Mouse (Mus musculus): ENCODE data around the gene Chst1.

- TF ChIP-seq NRF1 (IDR thresholded peaks at IDR 0.05; ENCODE audit: low read depth, low read length): no peak
- no peak for TF ChIP-seq ELF1 (IDR thresholded peaks at IDR 0.05; ENCODE audit: low read depth, low read length)
- TF ChIP-seq SMC3 (IDR thresholded peaks at IDR 0.05; ENCODE audit: low read depth, low read length): no peak
- no peak for TF ChIP-seq POLR2A (IDR thresholded peaks at IDR 0.05; ENCODE audit: low read depth, low read length)
- TF ChIP-seq UBTF (IDR thresholded peaks at IDR 0.05; ENCODE audit: low read depth, low read length): no peak
- no peak for TF ChIP-seq ETS1 (conservative IDR thresholded peaks at IDR 0.05; ENCODE audit: low read depth, low read length)
- TF ChIP-seq MYC (IDR thresholded peaks at IDR 0.05; ENCODE audit: low read depth, low read length): no peak
- no peak for TF ChIP-seq ZC3H11A (IDR thresholded peaks at IDR 0.05; ENCODE audit: low read depth, low read length)
- no peak for TF ChIP-seq USF1 (IDR thresholded peaks at IDR 0.05; ENCODE audit: low read depth, low read length)
- TF ChIP-seq ZNF384 (IDR thresholded peaks at IDR 0.05; ENCODE audit: low read depth, low read length): no peak
- no peak for TF ChIP-seq CTCF (conservative IDR thresholded peaks at IDR 0.05 in 1 of 2, IDR thresholded peaks at IDR 0.05 in 1 of 2; ENCODE audit: low read depth in 2 of 2, low read length in 2 of 2)
These were observed 59.0 kb downstream of the Chst1 start for GRCm38 (mm10) chr2:92658293-92659150.
